Mouse (Mus musculus) stomach, embryonic 15.5 days (tissue): Measurements from ENCODE around the gene Gm21992. TPM values are rescaled to one million over a fixed set of nuclear protein-coding genes. Genes with fewer than 3 reads are reported as not detected.
A peak's percentile ranks its signal among the peaks of the same experiment; 100 is the strongest.

Experiments used
- ATAC-seq: fragments of 200-750 bp; cut with Nextera tagmentation; 2 replicates; pipeline ENCODE4 v1.8.0; 2017; ENCODE audit warnings: low read depth, moderate number of reproducible peaks, moderate TSS enrichment; ENCODE audit not compliant: insufficient read depth, low FRiP score
- H3K27ac ChIP-seq: fragments of 300-500 bp; sonication (generic); 2 replicates; pipeline ENCODE4 v1.5.1; 2015; ENCODE audit warnings: mild to moderate bottlenecking, inconsistent platforms
- H3K27me3 ChIP-seq: fragments of 300-500 bp; sonication (generic); replicated peaks from 2 replicates; pipeline ENCODE4 v1.6.1; 2015; ENCODE audit warnings: inconsistent platforms
- H3K36me3 ChIP-seq: fragments of 300-500 bp; sonication (generic); 2 replicates; pipeline ENCODE4 v1.6.1; 2015; ENCODE audit warnings: inconsistent platforms
- H3K4me1 ChIP-seq: fragments of 300-500 bp; sonication (generic); 2 replicates; pipeline ENCODE4 v1.6.1; 2015; ENCODE audit warnings: inconsistent platforms
- H3K4me2 ChIP-seq: fragments of 300-500 bp; sonication (generic); 2 replicates; pipeline ENCODE4 v1.6.1; 2015; ENCODE audit warnings: mild to moderate bottlenecking, inconsistent platforms
- H3K4me3 ChIP-seq: fragments of 300-500 bp; sonication (generic); replicated peaks from 2 replicates; pipeline ENCODE4 v1.5.1; 2015; ENCODE audit warnings: inconsistent platforms
- H3K9ac ChIP-seq: fragments of 300-500 bp; sonication (generic); 2 replicates; pipeline ENCODE4 v1.6.1; 2015; ENCODE audit warnings: inconsistent platforms
- H3K9me3 ChIP-seq: fragments of 300-500 bp; sonication (generic); 2 replicates; pipeline ENCODE4 v1.6.1; 2016; ENCODE audit warnings: inconsistent platforms
- WGBS: fragments of 180-500 bp; shearing (Covaris S2); methylation state at CpG from one replicate; pipeline ENCODE4 v1.1.7; 2015; 5-methylcytosine and 5-hydroxymethylcytosine counted together
- polyA plus RNA-seq: library from polyadenylated mRNA; unstranded; fragments of >200 nt; fragmentation: Nextera tagmentation; extraction: Ambion mirVana; gene quantifications from 2 replicates; pipeline ENCODE4 v1.2.1, GENCODE M21; 2015

The Gm21992 gene
- polyA plus RNA-seq, 1 experiment from 2014 or later = 38.0 TPM

- H3K4me1 ChIP-seq = peaks cover 13% of the 10 kb centered on the region
- H3K9ac ChIP-seq = peak overlapping the region; percentile 69
- 2% methylated on average over 12 of the region's 12 CpGs for WGBS
- no peaks in the 10 kb centered on the region for H3K36me3 ChIP-seq
- H3K27me3 ChIP-seq = no peaks in the 10 kb centered on the region
- peak overlapping the region; percentile 49 for H3K4me2 ChIP-seq
- peak; percentile 38; the same call in 1 of the 2 replicates for ATAC-seq
- H3K4me3 ChIP-seq = peak overlapping the region; percentile 77
- H3K9me3 ChIP-seq = no peaks in the 10 kb centered on the region
- peak overlapping the region; percentile 94 for H3K27ac ChIP-seq
Measured at GRCm38 (mm10) chr19:4811909-4812242, 464 bp upstream of the Gm21992 start.

- WGBS = 0% methylated on average over 16 of the region's 17 CpGs
- Histone ChIP-seq H3K4me2 (peak overlapping the region; percentile 82), H3K4me3 (peak overlapping the region; percentile 77), H3K27ac (peak overlapping the region; percentile 98), H3K36me3 (no peaks in the 10 kb centered on the region), H3K27me3 (no peaks in the 10 kb centered on the region), H3K9ac (peak overlapping the region; percentile 94), H3K4me1 (peaks cover 13% of the 10 kb centered on the region), H3K9me3 (no peaks in the 10 kb centered on the region)
- ATAC-seq = no peak
Measured at GRCm38 (mm10) chr19:4810746-4811062, 708 bp downstream of the Gm21992 start.

- Histone ChIP-seq H3K4me3 (peak overlapping the region; percentile 77), H3K27me3 (no peaks in the 10 kb centered on the region), H3K36me3 (no peaks in the 10 kb centered on the region), H3K4me1 (peaks cover 13% of the 10 kb centered on the region), H3K9me3 (no peaks in the 10 kb centered on the region), H3K4me2 (peak overlapping the region; percentile 82), H3K27ac (peak overlapping the region; percentile 98), H3K9ac (peak overlapping the region; percentile 94)
- ATAC-seq = no peak
- WGBS = under 1% methylated on average over 14 of the region's 14 CpGs
Measured at GRCm38 (mm10) chr19:4810309-4810708, 1.1 kb downstream of the Gm21992 start.

DNA sequence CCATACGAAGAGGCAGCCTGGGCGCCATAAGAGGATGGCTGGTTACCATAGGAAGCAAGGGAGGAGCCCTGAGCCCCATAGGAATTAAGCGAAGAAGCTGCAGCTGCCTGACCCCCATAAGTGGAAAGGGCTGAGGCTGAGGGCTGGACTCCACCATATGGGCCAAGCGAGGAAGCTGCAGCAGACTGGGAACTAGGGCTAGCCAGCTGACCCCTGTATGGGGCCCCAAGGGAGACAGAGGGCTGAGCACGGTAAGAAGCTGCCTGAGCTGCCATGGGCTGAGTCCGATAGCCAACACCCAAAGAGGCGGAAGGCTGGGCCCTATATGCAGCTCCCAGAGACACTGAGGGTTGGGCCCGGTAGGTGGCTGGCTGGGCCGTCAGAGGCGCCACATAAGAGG, 8.1 kb downstream of the Gm21992 start:
- no peaks in the 10 kb centered on the region for H3K27me3 ChIP-seq
- H3K9ac ChIP-seq = no peak overlapping the region
- H3K36me3 ChIP-seq = peaks cover 52% of the 10 kb centered on the region
- H3K27ac ChIP-seq = no peak overlapping the region
- 80% methylated on average over 10 of the region's 10 CpGs for WGBS
- no peak for ATAC-seq
- H3K4me1 ChIP-seq = 0 out of 2 replicates have a peak, but pooled peaks cover 4% of the 10 kb centered on the region
- no peak overlapping the region for H3K4me2 ChIP-seq
- no peaks in the 10 kb centered on the region for H3K9me3 ChIP-seq
- no peak overlapping the region for H3K4me3 ChIP-seq

DNA sequence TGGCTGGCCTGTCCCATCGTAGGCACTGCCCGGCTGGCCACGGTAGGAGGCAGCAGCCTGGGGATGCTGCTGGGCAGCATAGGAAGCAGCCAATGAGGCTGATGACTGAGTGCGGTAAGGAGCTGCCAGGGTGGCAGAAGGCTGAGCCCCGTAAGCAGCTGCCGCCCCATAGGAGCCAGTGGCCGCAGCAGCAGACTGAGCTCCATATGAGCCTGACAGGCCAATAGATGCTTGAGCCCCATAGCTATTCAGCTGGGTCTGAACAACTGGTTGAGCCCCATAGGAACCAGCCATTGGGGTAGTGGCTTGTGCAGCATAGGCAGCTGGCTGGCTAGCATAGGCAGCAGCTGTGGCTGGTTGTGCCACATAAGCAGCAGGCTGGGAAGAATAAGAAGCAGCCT, 8.7 kb downstream of the Gm21992 start:
- peaks cover 52% of the 10 kb centered on the region for H3K36me3 ChIP-seq
- no peaks in the 10 kb centered on the region for H3K9me3 ChIP-seq
- H3K27me3 ChIP-seq = no peaks in the 10 kb centered on the region
- H3K4me1 ChIP-seq = 0 out of 2 replicates have a peak, but pooled peaks cover 2% of the 10 kb centered on the region
- no peak overlapping the region for H3K27ac ChIP-seq
- no peak overlapping the region for H3K4me3 ChIP-seq
- 97% methylated on average over 7 of the region's 7 CpGs for WGBS
- no peak overlapping the region for H3K4me2 ChIP-seq
- no peak overlapping the region for H3K9ac ChIP-seq
- ATAC-seq = no peak

DNA sequence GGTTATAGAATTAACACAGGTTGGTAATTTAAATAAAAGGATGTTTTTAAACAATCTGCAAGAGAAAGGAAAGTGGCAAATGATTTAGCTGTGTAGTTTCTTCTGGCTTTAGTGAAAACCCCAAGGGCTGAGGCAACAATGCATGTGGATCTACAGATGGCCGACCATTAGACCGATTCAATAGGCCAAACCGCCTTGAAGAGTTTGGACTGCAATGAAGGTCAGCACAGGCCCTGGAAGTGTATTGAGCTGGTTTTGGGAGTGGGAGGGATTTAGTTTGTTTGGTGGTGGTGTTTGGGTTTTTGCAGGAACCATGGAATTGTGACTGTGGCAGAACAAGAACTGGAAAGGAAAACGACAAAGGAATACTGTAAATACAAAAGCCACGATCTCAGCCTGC, 12.3 kb downstream of the Gm21992 start:
- no peaks in the 10 kb centered on the region for H3K27me3 ChIP-seq
- no peak for ATAC-seq
- H3K4me3 ChIP-seq = no peak overlapping the region
- H3K9ac ChIP-seq = no peak overlapping the region
- no peaks in the 10 kb centered on the region for H3K9me3 ChIP-seq
- H3K36me3 ChIP-seq = peaks cover 61% of the 10 kb centered on the region
- no peak overlapping the region for H3K27ac ChIP-seq
- H3K4me1 ChIP-seq = no peaks in the 10 kb centered on the region
- H3K4me2 ChIP-seq = no peak overlapping the region
- WGBS = 88% methylated on average over 5 of the region's 5 CpGs

- Histone ChIP-seq H3K9me3 (no peaks in the 10 kb centered on the region), H3K27ac (no peak overlapping the region), H3K27me3 (no peaks in the 10 kb centered on the region), H3K9ac (no peak overlapping the region), H3K36me3 (peaks cover 50% of the 10 kb centered on the region), H3K4me3 (no peak overlapping the region), H3K4me1 (no peaks in the 10 kb centered on the region), H3K4me2 (no peak overlapping the region)
- ATAC-seq = no peak
- WGBS = 97% methylated on average over 2 of the region's 2 CpGs
Measured at GRCm38 (mm10) chr19:4797846-4798245, 13.6 kb downstream of the Gm21992 start.

- ATAC-seq = no peak
- Histone ChIP-seq H3K4me2 (no peak overlapping the region), H3K27me3 (no peaks in the 10 kb centered on the region), H3K9me3 (no peaks in the 10 kb centered on the region), H3K4me3 (no peak overlapping the region), H3K27ac (no peak overlapping the region), H3K4me1 (peaks cover 6% of the 10 kb centered on the region), H3K36me3 (peaks cover 42% of the 10 kb centered on the region), H3K9ac (no peak overlapping the region)
- WGBS = 71% methylated on average over 1 of the region's 1 CpGs
Measured at GRCm38 (mm10) chr19:4795929-4796328, 15.5 kb downstream of the Gm21992 start.

DNA sequence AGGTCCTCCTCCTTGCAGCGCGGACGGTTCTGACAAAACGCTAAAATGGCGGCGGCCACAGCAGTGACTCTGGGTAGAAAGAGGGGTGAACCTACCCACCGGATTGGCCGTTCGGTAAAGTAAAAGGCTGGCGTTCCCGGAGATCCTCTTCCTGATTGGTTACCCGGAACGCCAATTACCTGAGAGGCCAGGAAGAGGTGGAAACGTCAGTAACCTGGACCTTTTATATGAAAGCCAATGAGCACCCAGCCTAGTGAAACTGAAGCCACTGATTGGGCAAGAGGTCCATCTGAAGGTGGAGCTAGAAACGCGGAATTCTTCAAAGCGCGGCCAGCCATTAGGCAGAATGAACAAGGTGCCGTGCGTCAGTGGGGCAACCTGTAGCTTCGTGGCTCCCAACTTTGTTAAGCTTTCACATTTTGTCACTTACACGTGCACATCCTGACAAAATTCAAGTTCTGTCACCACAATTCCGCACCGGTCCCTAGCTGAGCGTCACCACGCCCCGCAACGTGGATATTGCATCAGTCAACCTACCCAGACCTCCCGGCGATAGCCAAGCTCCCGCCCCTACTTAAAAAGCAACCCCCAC, 17.5 kb downstream of the Gm21992 start, which contains the start of gene Rbm4:
TSS of gene Rbm4 (minus strand) at position 71 of the 592 bp plus-strand sequence.
- WGBS = under 1% methylated on average over 31 of the region's 31 CpGs
- peak within 1 kb of the TSS; percentile 91 for H3K27ac ChIP-seq
- H3K4me2 ChIP-seq = peak within 1 kb of the TSS; percentile 68
- peak within 1 kb of the TSS; percentile 73 for H3K9ac ChIP-seq
- no peaks in the 10 kb centered on the region for H3K9me3 ChIP-seq
- ATAC-seq = peak; percentile 98
- H3K4me1 ChIP-seq = peaks cover 10% of the 10 kb centered on the region
- peak within 1 kb of the TSS; percentile 80 for H3K4me3 ChIP-seq
- H3K27me3 ChIP-seq = no peaks in the 10 kb centered on the region
- H3K36me3 ChIP-seq = peaks cover 30% of the 10 kb centered on the region

DNA sequence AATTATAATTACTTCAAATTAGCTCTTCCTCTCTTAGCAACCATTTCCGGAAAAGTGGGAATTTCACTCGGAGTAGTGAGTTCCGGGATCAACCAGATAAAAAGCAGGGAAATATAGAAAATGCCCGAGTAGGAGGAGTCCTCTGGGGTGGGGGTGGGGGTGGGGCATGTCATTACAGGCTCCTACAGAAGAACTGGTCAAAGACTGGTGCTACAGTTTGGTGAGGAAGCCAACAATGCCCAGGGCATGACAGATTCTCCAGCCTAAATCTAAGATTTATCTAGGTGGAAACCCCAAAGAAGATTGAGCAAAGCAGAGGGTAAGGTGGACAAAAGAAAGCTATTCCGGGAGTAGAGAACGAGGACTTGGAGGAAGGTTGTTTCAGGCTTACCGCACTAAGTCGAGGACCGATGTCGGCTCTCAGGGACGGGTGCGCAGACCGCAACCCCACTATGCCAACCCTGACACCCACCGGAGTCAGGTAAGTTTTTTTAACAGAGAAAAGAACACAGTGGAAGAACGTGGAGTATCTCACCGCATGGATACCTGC, 18.1 kb downstream of the Gm21992 start:
- no peaks in the 10 kb centered on the region for H3K9me3 ChIP-seq
- WGBS = 1% methylated on average over 16 of the region's 16 CpGs
- H3K27ac ChIP-seq = peak overlapping the region; percentile 91
- H3K9ac ChIP-seq = peak overlapping the region; percentile 73
- H3K4me1 ChIP-seq = peaks cover 10% of the 10 kb centered on the region
- H3K4me3 ChIP-seq = peak overlapping the region; percentile 80
- peak; percentile 44; the same call in 1 of the 2 replicates for ATAC-seq
- H3K36me3 ChIP-seq = peaks cover 25% of the 10 kb centered on the region
- H3K27me3 ChIP-seq = no peaks in the 10 kb centered on the region
- peak overlapping the region; percentile 68 for H3K4me2 ChIP-seq

- peaks cover 7% of the 10 kb centered on the region; the same call in 1 of the 2 replicates for H3K4me1 ChIP-seq
- H3K27ac ChIP-seq = no peak overlapping the region
- no peaks in the 10 kb centered on the region for H3K27me3 ChIP-seq
- H3K9me3 ChIP-seq = no peaks in the 10 kb centered on the region
- H3K9ac ChIP-seq = no peak overlapping the region
- H3K36me3 ChIP-seq = peaks cover 56% of the 10 kb centered on the region
- H3K4me2 ChIP-seq = no peak overlapping the region
- H3K4me3 ChIP-seq = no peak overlapping the region
- no peak for ATAC-seq
- WGBS = 90% methylated on average over 2 of the region's 2 CpGs
Measured at GRCm38 (mm10) chr19:4786313-4786712, 25.1 kb downstream of the Gm21992 start.

GRCm38 (mm10) chr19:4785206-4785605, 26.2 kb downstream of the Gm21992 start:
- H3K4me3 ChIP-seq = no peak overlapping the region
- H3K4me1 ChIP-seq = peaks cover 5% of the 10 kb centered on the region; the same call in 1 of the 2 replicates
- H3K36me3 ChIP-seq = peaks cover 50% of the 10 kb centered on the region
- WGBS = 90% methylated on average over 7 of the region's 7 CpGs
- H3K4me2 ChIP-seq = no peak overlapping the region
- no peaks in the 10 kb centered on the region for H3K9me3 ChIP-seq
- no peak for ATAC-seq
- H3K27ac ChIP-seq = no peak overlapping the region
- no peaks in the 10 kb centered on the region for H3K27me3 ChIP-seq
- H3K9ac ChIP-seq = no peak overlapping the region
